Mouse (Mus musculus) hindbrain, embryonic 16.5 days (tissue): Measurements from ENCODE around the gene Pcyt2. TPM values are rescaled to one million over a fixed set of nuclear protein-coding genes. Genes with fewer than 3 reads are reported as not detected.

Experiments
- ATAC-seq: fragments of 200-750 bp; cut with Nextera tagmentation; 2 replicates; pipeline ENCODE4 v1.8.0; 2017; ENCODE audit warnings: moderate TSS enrichment, moderate library complexity
- H3K27ac ChIP-seq: fragments of 300-500 bp; sonication (generic); 2 replicates; pipeline ENCODE4 v1.5.1; 2014; ENCODE audit warnings: low read depth, mild to moderate bottlenecking, control low read depth, low read length, moderate library complexity
- H3K27me3 ChIP-seq: fragments of 300-500 bp; sonication (generic); replicated peaks from 2 replicates; pipeline ENCODE4 v1.6.1; 2014; ENCODE audit warnings: low read length; ENCODE audit not compliant: control insufficient read depth, insufficient read depth
- H3K36me3 ChIP-seq: fragments of 300-500 bp; sonication (generic); 2 replicates; pipeline ENCODE4 v1.6.1; 2014; ENCODE audit warnings: mild to moderate bottlenecking, low read length, moderate library complexity, mixed read lengths; ENCODE audit not compliant: control insufficient read depth, insufficient read depth
- H3K4me1 ChIP-seq: fragments of 300-500 bp; sonication (generic); 2 replicates; pipeline ENCODE4 v1.6.1; 2014; ENCODE audit warnings: low read depth, low read length; ENCODE audit not compliant: control insufficient read depth, insufficient read depth
- H3K4me2 ChIP-seq: fragments of 300-500 bp; sonication (generic); 2 replicates; pipeline ENCODE4 v1.6.1; 2014; ENCODE audit warnings: mild to moderate bottlenecking, low read length, control low read depth, moderate library complexity
- H3K4me3 ChIP-seq: fragments of 300-500 bp; sonication (generic); 2 replicates; pipeline ENCODE4 v1.5.1; 2014; ENCODE audit warnings: mild to moderate bottlenecking, low read length, control low read depth, moderate library complexity
- H3K9ac ChIP-seq: fragments of 300-500 bp; sonication (generic); 2 replicates; pipeline ENCODE4 v1.6.1; 2014; ENCODE audit warnings: low read depth, mild to moderate bottlenecking, control low read depth, low read length, moderate library complexity
- H3K9me3 ChIP-seq: fragments of 300-500 bp; sonication (generic); 2 replicates; pipeline ENCODE4 v1.6.1; 2014; ENCODE audit warnings: mild to moderate bottlenecking, low read length, moderate library complexity; ENCODE audit not compliant: control insufficient read depth
- WGBS: fragments of 180-500 bp; shearing (Covaris S2); extraction: QIAGEN DNeasy Blood & Tissue Kit; methylation state at CpG from one replicate; pipeline ENCODE4 v1.1.7; 2014; 5-methylcytosine and 5-hydroxymethylcytosine counted together
- microRNA-seq: library from miRNA; unstranded; fragments of <30 nt; microRNA quantifications from one replicate; pipeline ENCODE4, GENCODE M21; 2017
- polyA plus RNA-seq: library from polyadenylated mRNA; unstranded; fragments of >200 nt; fragmentation: Nextera tagmentation; extraction: Ambion mirVana; gene quantifications from 2 replicates; pipeline ENCODE4 v1.2.1, GENCODE M21; 2015

Pcyt2 gene
- polyA plus RNA-seq, 1 experiment from 2014 or later, result 242 TPM

DNA sequence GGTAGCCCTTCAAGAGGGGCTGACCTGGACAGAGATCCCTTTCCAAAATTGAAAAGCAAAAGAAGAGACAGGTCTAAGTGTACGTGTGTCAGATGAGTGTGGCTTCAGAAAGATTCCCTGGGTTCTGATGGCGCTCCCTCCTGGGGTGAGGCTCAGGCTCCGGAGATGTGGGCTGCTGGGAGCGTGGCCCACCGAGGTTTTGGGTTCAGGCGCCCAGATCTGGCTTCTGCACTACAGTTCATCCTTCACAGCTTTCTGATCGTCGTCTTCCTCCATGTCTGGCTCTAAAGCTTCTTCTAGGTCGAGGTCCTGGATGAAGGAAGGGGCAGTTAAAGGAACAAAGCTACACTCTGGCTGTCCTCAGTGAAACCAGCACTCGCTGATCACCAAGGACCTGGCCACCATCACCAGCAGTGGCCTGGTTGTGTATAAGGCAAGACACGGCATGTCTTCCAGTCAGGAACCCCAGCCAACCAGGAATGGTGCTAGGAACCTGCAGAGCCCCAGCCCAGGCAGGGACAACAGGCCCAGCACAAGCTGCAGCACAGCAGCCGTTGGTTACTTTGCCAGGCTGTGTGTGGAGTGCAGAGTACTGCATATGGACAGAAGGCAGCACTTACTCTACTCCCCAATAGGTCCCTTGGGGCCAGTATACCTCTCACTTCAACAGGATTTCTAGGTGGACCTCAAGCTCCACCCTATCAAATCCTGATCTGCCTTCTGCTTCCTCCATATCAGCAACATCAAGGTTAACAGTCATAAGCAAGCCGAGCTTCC, 56.6 kb downstream of the Pcyt2 start:
- Histone ChIP-seq H3K27me3 (no peaks in the 10 kb centered on the region), H3K4me2 (no peak overlapping the region), H3K4me1 (no peaks in the 10 kb centered on the region), H3K27ac (no peak overlapping the region), H3K4me3 (no peak overlapping the region), H3K9ac (no peak overlapping the region), H3K36me3 (peaks cover 57% of the 10 kb centered on the region), H3K9me3 (no peaks in the 10 kb centered on the region)
- whole genome bisulfite sequencing, result 94% methylated on average over 13 of the region's 13 CpGs
- no peak for ATAC-seq

Small RNA genes lying within 50 kb of the gene (microRNA-seq; reads per million reads assigned to microRNA genes)
- gene Mir6936, result 1.0 reads per million

Other genes with a start within 250 kb of the Pcyt2 start
- gene Faap100, start 239.2 kb downstream of the Pcyt2 start, polyA plus RNA-seq, result 103 and 109 TPM in 2 replicates
- 28.7 and 33.2 TPM in 2 replicates for gene Nploc4, start 180.2 kb downstream of the Pcyt2 start, polyA plus RNA-seq
- gene Tspan10, start 175.3 kb downstream of the Pcyt2 start, polyA plus RNA-seq, result not detected in 2 replicates
- gene Pde6g, start 164.4 kb downstream of the Pcyt2 start, polyA plus RNA-seq, result 0.30 TPM in 1 of 2 replicates, not detected in the other
- gene Oxld1, start 159.9 kb downstream of the Pcyt2 start, polyA plus RNA-seq, result 10.8 and 15.8 TPM in 2 replicates
- gene Ccdc137, start 159.8 kb downstream of the Pcyt2 start, polyA plus RNA-seq, result 23.5 and 25.9 TPM in 2 replicates
- 60.5 and 68.1 TPM in 2 replicates for gene Arl16, start 150.3 kb downstream of the Pcyt2 start, polyA plus RNA-seq
- 135 and 137 TPM in 2 replicates for gene Mrpl12, start 133.3 kb downstream of the Pcyt2 start, polyA plus RNA-seq
- gene Slc25a10, start 126.1 kb downstream of the Pcyt2 start, polyA plus RNA-seq, result 31.2 and 31.5 TPM in 2 replicates
- gene Gcgr, start 87.2 kb downstream of the Pcyt2 start, polyA plus RNA-seq, result 0.92 and 1.0 TPM in 2 replicates
- gene Mcrip1, start 68.2 kb downstream of the Pcyt2 start, polyA plus RNA-seq, result 243 and 245 TPM in 2 replicates
- gene Ppp1r27, start 66.8 kb downstream of the Pcyt2 start, polyA plus RNA-seq, result 0.64 TPM in 1 of 2 replicates, not detected in the other
- gene P4hb, start 44.7 kb downstream of the Pcyt2 start, polyA plus RNA-seq, result 252 and 298 TPM in 2 replicates
- gene Arhgdia, start 36.3 kb downstream of the Pcyt2 start, polyA plus RNA-seq, result 501 and 544 TPM in 2 replicates
- gene Alyref, start 19.6 kb downstream of the Pcyt2 start, polyA plus RNA-seq, result 55.8 and 202 TPM in 2 replicates
- gene Anapc11, start 19.5 kb downstream of the Pcyt2 start, polyA plus RNA-seq, result 194 and 203 TPM in 2 replicates
- 0.99 and 1.00 TPM in 2 replicates for gene Npb, start 9.5 kb downstream of the Pcyt2 start, polyA plus RNA-seq
- 39.4 and 41.3 TPM in 2 replicates for gene Sirt7, start 7.3 kb upstream of the Pcyt2 start, polyA plus RNA-seq
- 25.4 and 34.6 TPM in 2 replicates for gene Mafg, start 15.7 kb upstream of the Pcyt2 start, polyA plus RNA-seq
- gene Pycr1, start 25.8 kb upstream of the Pcyt2 start, polyA plus RNA-seq, result 18.0 and 20.0 TPM in 2 replicates
- 1.1 and 2.4 TPM in 2 replicates for gene Myadml2, start 30.2 kb upstream of the Pcyt2 start, polyA plus RNA-seq
- 3.1 and 3.8 TPM in 2 replicates for gene Notum, start 43.2 kb upstream of the Pcyt2 start, polyA plus RNA-seq
- gene Aspscr1, start 55.0 kb upstream of the Pcyt2 start, polyA plus RNA-seq, result 146 and 151 TPM in 2 replicates
- gene Cenpx, start 95.8 kb upstream of the Pcyt2 start, polyA plus RNA-seq, result 106 and 107 TPM in 2 replicates
- 73.4 and 77.8 TPM in 2 replicates for gene Lrrc45, start 96.0 kb upstream of the Pcyt2 start, polyA plus RNA-seq
- gene Rac3, start 103.5 kb upstream of the Pcyt2 start, polyA plus RNA-seq, result 624 and 705 TPM in 2 replicates
- gene Dcxr, start 109.3 kb upstream of the Pcyt2 start, polyA plus RNA-seq, result 11.1 and 12.7 TPM in 2 replicates
- 1.3 and 2.0 TPM in 2 replicates for gene Cbr2, start 114.2 kb upstream of the Pcyt2 start, polyA plus RNA-seq
- gene Hmga1b, start 144.9 kb upstream of the Pcyt2 start, polyA plus RNA-seq, result 2.0 and 2.9 TPM in 2 replicates
- 134 and 139 TPM in 2 replicates for gene Rfng, start 166.3 kb upstream of the Pcyt2 start, polyA plus RNA-seq
- 272 and 305 TPM in 2 replicates for gene Gps1, start 166.3 kb upstream of the Pcyt2 start, polyA plus RNA-seq
- gene Dus1l, start 178.5 kb upstream of the Pcyt2 start, polyA plus RNA-seq, result 46.9 and 48.5 TPM in 2 replicates
- 82.9 and 92.6 TPM in 2 replicates for gene Fasn, start 206.6 kb upstream of the Pcyt2 start, polyA plus RNA-seq